Mouse (Mus musculus): Measurements from ENCODE around the gene Clcn2.

The Clcn2 gene

GRCm38 (mm10) chr16:20717181-20717977 lies at the start of gene Clcn2, which contains the start of gene Polr2h:
TSS of gene Clcn2 (minus strand) at chr16:20717746.
TSS of gene Polr2h (plus strand) at chr16:20717665.
- peak; percentile 96 to 97 for DNase-seq

- peak; percentile 53 to 72 for DNase-seq
These were observed 47.7 kb upstream of the Clcn2 start for GRCm38 (mm10) chr16:20765244-20765643.

GRCm38 (mm10) chr16:20761681-20762080 lies 44.1 kb upstream of the Clcn2 start:
- peak; percentile 66 to 85 for DNase-seq

- DNase-seq, result no peak
These were observed 39.8 kb upstream of the Clcn2 start for GRCm38 (mm10) chr16:20757385-20757784.

- no peak for DNase-seq
These were observed 38.5 kb upstream of the Clcn2 start for GRCm38 (mm10) chr16:20756052-20756451.

GRCm38 (mm10) chr16:20750518-20750917 lies 33.0 kb upstream of the Clcn2 start:
- no peak for DNase-seq

- DNase-seq, result peak in 1 of 2 experiments; percentile 36
These were observed 29.1 kb upstream of the Clcn2 start for GRCm38 (mm10) chr16:20746641-20747040.

- no peak for DNase-seq
These were observed 22.3 kb upstream of the Clcn2 start for GRCm38 (mm10) chr16:20739845-20740244.

- no peak for DNase-seq
These were observed 19.3 kb upstream of the Clcn2 start for GRCm38 (mm10) chr16:20736823-20737222.

GRCm38 (mm10) chr16:20736168-20736567 lies 18.6 kb upstream of the Clcn2 start:
- DNase-seq, result peak; percentile 32 to 52

GRCm38 (mm10) chr16:20735651-20736050 lies 18.1 kb upstream of the Clcn2 start:
- DNase-seq, result no peak

- peak; percentile 47 to 53 for DNase-seq
These were observed 16.5 kb upstream of the Clcn2 start, which contains the start of gene Thpo for GRCm38 (mm10) chr16:20733731-20734730. TSS of gene Thpo (minus strand) at chr16:20734511.

- peak; percentile 83 to 86 for DNase-seq
These were observed 15.6 kb upstream of the Clcn2 start, which contains the start of gene Chrd for GRCm38 (mm10) chr16:20732925-20733730. TSS of gene Chrd (plus strand) at chr16:20733127.

- DNase-seq, result peak in 1 of 2 experiments; percentile 70
These were observed 14.8 kb upstream of the Clcn2 start for GRCm38 (mm10) chr16:20732251-20732924.

- DNase-seq, result peak in 1 of 2 experiments; percentile 29
These were observed 14.1 kb upstream of the Clcn2 start for GRCm38 (mm10) chr16:20731688-20732087.

GRCm38 (mm10) chr16:20730293-20730711 lies 12.8 kb upstream of the Clcn2 start:
- DNase-seq, result no peak

GRCm38 (mm10) chr16:20726384-20726783 lies 8.8 kb upstream of the Clcn2 start:
- no peak for DNase-seq

GRCm38 (mm10) chr16:20725750-20726149 lies 8.2 kb upstream of the Clcn2 start:
- no peak for DNase-seq

GRCm38 (mm10) chr16:20725321-20725720 lies 7.8 kb upstream of the Clcn2 start:
- no peak for DNase-seq

- DNase-seq, result peak in 1 of 2 experiments; percentile 36
These were observed 6.8 kb upstream of the Clcn2 start for GRCm38 (mm10) chr16:20724338-20724748.

GRCm38 (mm10) chr16:20723247-20723646 lies 5.7 kb upstream of the Clcn2 start:
- no peak for DNase-seq
